In the genomic region with DNA sequence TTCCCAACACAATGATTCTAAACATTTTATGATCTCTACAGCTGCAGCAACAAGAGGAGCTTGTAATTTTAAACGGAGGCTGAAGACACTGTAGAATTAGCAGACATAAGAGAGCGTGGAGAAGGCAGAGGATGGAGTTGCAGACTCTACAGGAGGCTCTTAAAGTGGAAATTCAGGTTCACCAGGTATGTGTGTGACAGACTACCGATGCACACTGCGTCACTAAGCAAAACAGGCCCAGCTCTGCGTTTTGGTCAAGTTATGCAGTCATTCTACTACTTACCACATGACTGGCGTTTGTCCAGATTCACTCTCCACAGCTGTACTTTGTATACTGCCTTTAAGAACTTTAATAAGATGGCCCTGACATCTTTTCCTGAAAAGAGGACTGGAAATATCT, we compare ENCODE assay signal across 23 mouse cellular contexts.
"Had no signal": no experiment of that assay in that cellular context is flagged by ENCODE, and none has a peak within 500 bp of the region (broad histone marks: within the 10 kb centered on the region; RNA-seq: fewer than 3 reads in every experiment).

No protein-coding gene starts in this region.

- H3K4me3 ChIP-seq: heart, embryonic 10.5 days; heart, embryonic 12.5 days; hindbrain, embryonic 13.5 days; hindbrain, embryonic 15.5 days; kidney, embryonic 15.5 days; limb, embryonic 13.5 days; limb, embryonic 15.5 days; liver, embryonic 12.5 days had no signal

- H3K27me3 ChIP-seq: heart, embryonic 12.5 days; hindbrain, embryonic 13.5 days; hindbrain, embryonic 15.5 days; kidney, embryonic 15.5 days; limb, embryonic 13.5 days; limb, embryonic 15.5 days; liver, embryonic 12.5 days had no signal

- H3K27ac ChIP-seq: heart, embryonic 10.5 days; hindbrain, embryonic 13.5 days; hindbrain, embryonic 15.5 days; hindbrain, postnatal 0 days; kidney, embryonic 15.5 days; limb, embryonic 13.5 days; limb, embryonic 15.5 days; liver, embryonic 12.5 days had no signal

- ATAC-seq: hindbrain, postnatal 0 days; intestine, embryonic 16.5 days; liver, embryonic 12.5 days had no signal

- DNase-seq: gastrocnemius, postnatal 14 days; gastrocnemius, postnatal 36 days; heart, adult 18-20 months; heart, postnatal 10 days; heart, postnatal 36 days; kidney, adult 11 months; kidney, adult 2 months; kidney, adult 9 months; kidney, postnatal 14 days; kidney, postnatal 36 days; layer of hippocampus, adult 9-11 months; layer of hippocampus, postnatal 36 days; left cerebral cortex, postnatal 4 days had no signal

- H3K4me1 ChIP-seq: heart, embryonic 10.5 days; heart, embryonic 12.5 days; hindbrain, embryonic 13.5 days; hindbrain, embryonic 15.5 days; kidney, embryonic 15.5 days; limb, embryonic 13.5 days; limb, embryonic 15.5 days; liver, embryonic 12.5 days had no signal

- H3K4me2 ChIP-seq: heart, embryonic 12.5 days; hindbrain, embryonic 13.5 days; hindbrain, embryonic 15.5 days; kidney, embryonic 15.5 days; limb, embryonic 13.5 days; limb, embryonic 15.5 days; liver, embryonic 12.5 days had no signal

- H3K9ac ChIP-seq: heart, embryonic 12.5 days; hindbrain, embryonic 13.5 days; hindbrain, embryonic 15.5 days; kidney, embryonic 15.5 days; limb, embryonic 13.5 days; limb, embryonic 15.5 days; liver, embryonic 12.5 days had no signal

- H3K9me3 ChIP-seq: heart, embryonic 10.5 days; heart, embryonic 12.5 days; hindbrain, embryonic 13.5 days; hindbrain, embryonic 15.5 days; kidney, embryonic 15.5 days; limb, embryonic 13.5 days; limb, embryonic 15.5 days; liver, embryonic 12.5 days had no signal
